Mouse (Mus musculus): Measurements from ENCODE around the gene Rab27a.

DNA sequence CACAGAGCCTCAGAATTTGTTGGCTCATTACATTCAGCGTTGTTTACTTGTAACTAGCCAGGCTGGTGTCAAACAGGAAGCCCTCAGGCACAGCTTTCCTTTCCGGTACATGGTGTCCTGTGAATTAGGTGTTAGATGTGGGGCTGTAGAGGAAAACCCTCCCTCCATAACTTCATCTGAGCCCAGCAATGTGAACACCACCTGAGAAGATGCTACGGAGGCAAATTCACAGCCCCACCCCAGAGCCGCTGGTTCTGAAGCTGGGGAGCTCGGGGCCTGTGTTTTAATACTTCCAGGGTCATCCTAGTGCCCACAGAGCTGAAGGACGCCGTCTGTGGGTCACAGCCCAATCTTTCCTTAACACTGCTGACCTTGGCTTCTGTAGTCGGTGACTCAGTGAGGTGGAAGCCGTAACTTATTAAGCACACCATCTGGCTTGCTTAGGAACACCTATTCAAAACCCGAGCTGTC lies 10.8 kb downstream of the Rab27a start:
- TF ChIP-seq CTCF (IDR thresholded peaks at IDR 0.05; ENCODE audit: insufficient read depth, low read length), result no peak
- TF ChIP-seq POLR2A (IDR thresholded peaks at IDR 0.05; ENCODE audit: borderline replicate concordance, extremely low read depth, low read depth, low read length), result no peak
